Mouse (Mus musculus) liver, embryonic 11.5 days (tissue): ENCODE data around the gene Pex7. TPM values are rescaled to one million over a fixed set of nuclear protein-coding genes. Genes with fewer than 3 reads are reported as not detected.
A peak's percentile ranks its signal among the peaks of the same experiment; 100 is the strongest.
"Not testable (repeated sequence)": the region's sequence is repeated elsewhere in the genome, so short reads cannot be mapped to it uniquely, and the experiment has no call there.

Source experiments
- ATAC-seq: fragments of 200-750 bp; cut with Nextera tagmentation; replicated peaks from 2 replicates; pipeline ENCODE4 v1.8.0; 2017; ENCODE audit warnings: moderate number of reproducible peaks, mild to moderate bottlenecking, moderate TSS enrichment, moderate library complexity; ENCODE audit not compliant: low FRiP score
- DNase-seq: peaks from one replicate; pipeline ENCODE4 v3.0.0-alpha.2; 2017; ENCODE audit warnings: low spot score
- H3K27ac ChIP-seq: fragments of 300-500 bp; sonication (generic); 2 replicates; pipeline ENCODE4 v1.5.1; 2014; ENCODE audit warnings: mild to moderate bottlenecking, low read depth, low read length, control low read depth
- H3K27me3 ChIP-seq: fragments of 300-500 bp; sonication (generic); replicated peaks from 2 replicates; pipeline ENCODE4 v1.6.1; 2014; ENCODE audit warnings: low read length, mixed read lengths; ENCODE audit not compliant: control insufficient read depth, insufficient read depth
- H3K36me3 ChIP-seq: fragments of 300-500 bp; sonication (generic); 2 replicates; pipeline ENCODE4 v1.6.1; 2014; ENCODE audit warnings: mild to moderate bottlenecking, low read length, moderate library complexity, mixed read lengths; ENCODE audit not compliant: control insufficient read depth, insufficient read depth
- H3K4me1 ChIP-seq: fragments of 300-500 bp; sonication (generic); replicated peaks from 2 replicates; pipeline ENCODE4 v1.6.1; 2014; ENCODE audit warnings: low read length, mixed read lengths; ENCODE audit not compliant: control insufficient read depth, insufficient read depth
- H3K4me2 ChIP-seq: fragments of 300-500 bp; sonication (generic); 2 replicates; pipeline ENCODE4 v1.6.1; 2014; ENCODE audit warnings: mild to moderate bottlenecking, control low read depth, moderate library complexity
- H3K4me3 ChIP-seq: fragments of 300-500 bp; sonication (generic); 2 replicates; pipeline ENCODE4 v1.5.1; 2014; ENCODE audit warnings: low read depth, low read length, control low read depth
- H3K9ac ChIP-seq: fragments of 300-500 bp; sonication (generic); 2 replicates; pipeline ENCODE4 v1.6.1; 2014; ENCODE audit warnings: low read depth, low read length, control low read depth
- H3K9me3 ChIP-seq: fragments of 300-500 bp; sonication (generic); 2 replicates; pipeline ENCODE4 v1.6.1; 2016; ENCODE audit warnings: low read length, inconsistent platforms, mixed read lengths; ENCODE audit not compliant: control insufficient read depth
- WGBS: fragments of 180-500 bp; shearing (Covaris S2); extraction: QIAGEN DNeasy Blood & Tissue Kit; methylation state at CpG from one replicate; pipeline ENCODE4 v1.1.7; 2014; 5-methylcytosine and 5-hydroxymethylcytosine counted together
- polyA plus RNA-seq: library from polyadenylated mRNA; unstranded; fragments of >200 nt; fragmentation: Nextera tagmentation; extraction: Ambion mirVana; gene quantifications from 2 replicates; pipeline ENCODE4 v1.2.1, GENCODE M21; 2014

Gene Pex7
- polyA plus RNA-seq, 1 experiment from 2014 or later, result 40.8 TPM

DNA sequence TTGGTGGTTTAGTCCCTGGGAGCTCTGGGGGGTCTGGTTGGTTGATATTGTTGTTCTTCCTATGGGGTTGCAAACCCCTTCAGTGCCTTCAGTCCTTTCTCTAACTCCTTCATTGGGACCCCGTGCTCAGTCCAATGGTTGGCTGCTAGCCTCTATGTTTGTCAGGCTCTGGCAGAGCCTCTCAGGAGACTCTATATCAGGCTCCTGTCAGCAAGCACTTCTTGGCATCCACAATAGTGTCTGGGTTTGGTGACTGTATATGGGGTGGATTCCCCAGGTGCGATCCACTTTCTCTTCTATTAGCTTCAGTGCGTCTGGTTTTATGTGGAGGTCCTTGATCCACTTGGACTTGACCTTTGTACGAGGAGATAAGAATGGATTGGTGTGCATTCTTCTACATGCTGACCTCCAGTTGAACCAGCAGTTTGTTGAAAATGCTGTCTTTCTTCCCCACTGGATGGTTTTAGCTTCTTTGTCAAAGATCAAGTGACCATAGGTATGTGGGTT, 19.0 kb upstream of the Pex7 start:
- H3K4me1 ChIP-seq, H3K4me2 ChIP-seq, H3K9me3 ChIP-seq, H3K9ac ChIP-seq, DNase-seq, ATAC-seq, H3K27me3 ChIP-seq, H3K36me3 ChIP-seq, H3K27ac ChIP-seq, H3K4me3 ChIP-seq: not testable (repeated sequence)
- 76% methylated on average over 4 of the region's 4 CpGs for WGBS

DNA sequence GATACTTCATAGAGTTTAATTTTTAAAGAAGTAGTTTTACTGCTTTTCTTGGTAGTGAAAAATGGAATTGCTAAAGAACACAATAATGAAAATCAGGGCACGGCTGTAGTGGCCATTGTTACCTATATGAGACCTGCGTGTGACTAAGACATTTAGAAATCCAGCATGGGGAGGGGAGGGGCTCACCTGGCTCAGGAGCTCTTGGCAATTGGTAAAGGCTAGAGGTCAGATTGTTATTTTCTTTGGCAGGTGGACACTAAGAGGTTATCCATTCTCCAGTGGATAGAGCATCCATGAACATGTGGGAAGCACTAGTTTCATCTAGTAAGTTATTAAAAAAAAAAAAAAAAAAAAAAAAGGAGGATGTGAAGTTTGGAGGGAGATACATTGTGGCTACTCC, 16.8 kb upstream of the Pex7 start:
- Histone ChIP-seq H3K4me3 (no peak overlapping the region), H3K9ac (no peak overlapping the region), H3K27me3 (no peaks in the 10 kb centered on the region), H3K4me1 (no peaks in the 10 kb centered on the region), H3K27ac (no peak overlapping the region), H3K36me3 (no peaks in the 10 kb centered on the region), H3K4me2 (no peak overlapping the region), H3K9me3 (no peaks in the 10 kb centered on the region)
- DNase-seq (no peak), ATAC-seq (no peak)
- 71% methylated on average over 2 of the region's 2 CpGs for WGBS

DNA sequence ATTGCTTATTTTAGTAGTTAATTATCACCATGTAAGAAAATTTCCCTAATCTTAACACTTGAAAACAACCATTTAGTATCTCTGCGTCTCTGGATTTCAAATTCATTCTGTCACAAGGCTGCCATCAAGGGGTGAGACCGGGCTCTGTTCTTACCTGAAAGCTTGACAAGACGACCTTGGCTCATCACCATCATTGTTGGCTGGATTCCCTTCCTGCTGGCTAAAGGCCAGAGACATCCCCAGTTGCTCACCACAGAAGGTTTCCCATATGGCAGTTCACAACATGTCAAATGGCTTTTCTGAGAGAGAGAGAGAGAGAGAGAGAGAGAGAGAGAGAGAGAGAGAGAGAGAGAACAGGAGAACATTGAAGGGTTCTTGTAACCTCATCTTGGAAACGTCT, 14.9 kb upstream of the Pex7 start:
- WGBS, result 59% methylated on average over 4 of the region's 4 CpGs
- no peak overlapping the region for H3K9ac ChIP-seq

GRCm38 (mm10) chr10:19915301-19915700, 7.8 kb upstream of the Pex7 start:
- Histone ChIP-seq H3K27ac (no peak overlapping the region), H3K4me2 (no peak overlapping the region), H3K9me3 (no peaks in the 10 kb centered on the region), H3K27me3 (no peaks in the 10 kb centered on the region), H3K4me3 (no peak overlapping the region), H3K9ac (no peak overlapping the region), H3K4me1 (no peaks in the 10 kb centered on the region), H3K36me3 (no peaks in the 10 kb centered on the region)
- DNase-seq, result no peak
- 45% methylated on average over 1 of the region's 1 CpGs for WGBS
- ATAC-seq, result peak; percentile 45; the same call in 1 of the 2 replicates

More for the DNA sequence above, 14.9 kb upstream of the Pex7 start:
- H3K4me1 ChIP-seq, result no peaks in the 10 kb centered on the region
- ATAC-seq (no peak), DNase-seq (no peak)
- no peak overlapping the region for H3K27ac ChIP-seq
- H3K4me3 ChIP-seq, result no peak overlapping the region
- H3K4me2 ChIP-seq, result no peak overlapping the region
- no peaks in the 10 kb centered on the region for H3K9me3 ChIP-seq
- H3K27me3 ChIP-seq, result no peaks in the 10 kb centered on the region
- H3K36me3 ChIP-seq, result no peaks in the 10 kb centered on the region

DNA sequence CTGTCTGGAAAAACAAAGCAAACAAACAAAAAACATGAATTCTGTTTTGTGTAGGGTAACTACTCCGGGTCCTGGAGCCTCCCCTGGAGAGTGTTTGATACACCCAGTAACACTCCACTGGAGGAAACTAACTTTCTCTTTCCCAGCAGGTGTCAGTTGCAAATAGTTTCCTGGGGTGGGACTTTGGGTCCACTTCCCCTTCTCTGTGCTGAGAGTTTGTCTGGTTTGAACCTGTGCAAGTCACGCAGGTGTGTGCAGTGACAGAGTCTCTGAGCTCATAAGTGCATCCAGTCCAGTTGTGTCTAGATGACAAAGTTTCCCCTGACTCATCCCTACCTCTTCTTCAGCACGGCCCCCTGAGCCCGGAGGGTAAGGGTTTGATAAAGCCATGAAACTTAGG, 6.3 kb upstream of the Pex7 start:
- Histone ChIP-seq H3K27me3 (no peaks in the 10 kb centered on the region), H3K36me3 (no peaks in the 10 kb centered on the region), H3K4me1 (no peaks in the 10 kb centered on the region), H3K4me2 (no peak overlapping the region), H3K9ac (no peak overlapping the region), H3K4me3 (no peak overlapping the region), H3K27ac (no peak overlapping the region), H3K9me3 (no peaks in the 10 kb centered on the region)
- DNase-seq, result no peak
- ATAC-seq, result no peak
- 72% methylated on average over 4 of the region's 4 CpGs for WGBS

- ATAC-seq (no peak), DNase-seq (no peak)
- H3K27me3 ChIP-seq, result no peaks in the 10 kb centered on the region
- no peaks in the 10 kb centered on the region for H3K36me3 ChIP-seq
- H3K9ac ChIP-seq, result no peak overlapping the region
- no peak overlapping the region for H3K27ac ChIP-seq
- no peaks in the 10 kb centered on the region; the same call in 1 of the 2 replicates for H3K4me1 ChIP-seq
- H3K4me3 ChIP-seq, result no peak overlapping the region
- 42% methylated on average over 1 of the region's 1 CpGs for WGBS
- H3K9me3 ChIP-seq, result no peaks in the 10 kb centered on the region
- H3K4me2 ChIP-seq, result no peak overlapping the region
Observed at GRCm38 (mm10) chr10:19911583-19911982, 4.1 kb upstream of the Pex7 start.

DNA sequence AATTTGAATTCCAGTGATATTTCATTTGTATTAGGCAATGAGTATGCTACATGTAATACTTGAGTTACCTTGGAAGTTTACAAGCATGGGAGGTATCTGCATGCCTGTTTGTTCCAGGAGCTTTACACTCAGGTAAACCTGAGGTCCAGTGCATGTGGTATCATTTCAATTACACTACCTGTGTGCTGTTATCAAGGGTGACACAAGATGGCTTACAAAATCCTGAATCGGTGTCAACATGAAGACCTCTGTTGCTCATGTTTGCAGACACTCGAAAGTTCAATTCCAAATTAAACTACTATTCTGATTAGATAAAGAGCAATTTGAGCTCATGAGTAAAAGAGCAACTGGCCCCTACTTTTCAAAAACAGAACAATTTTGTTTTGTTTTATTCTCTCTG, 3.0 kb upstream of the Pex7 start:
- ATAC-seq, result no peak
- no peak for DNase-seq
- H3K9me3 ChIP-seq, result no peaks in the 10 kb centered on the region
- no peaks in the 10 kb centered on the region for H3K27me3 ChIP-seq
- H3K4me1 ChIP-seq, result no peaks in the 10 kb centered on the region; the same call in 1 of the 2 replicates
- H3K4me3 ChIP-seq, result no peak overlapping the region
- no peak overlapping the region for H3K9ac ChIP-seq
- no peak overlapping the region for H3K27ac ChIP-seq
- no peaks in the 10 kb centered on the region for H3K36me3 ChIP-seq
- 80% methylated on average over 2 of the region's 2 CpGs for WGBS
- no peak overlapping the region for H3K4me2 ChIP-seq

DNA sequence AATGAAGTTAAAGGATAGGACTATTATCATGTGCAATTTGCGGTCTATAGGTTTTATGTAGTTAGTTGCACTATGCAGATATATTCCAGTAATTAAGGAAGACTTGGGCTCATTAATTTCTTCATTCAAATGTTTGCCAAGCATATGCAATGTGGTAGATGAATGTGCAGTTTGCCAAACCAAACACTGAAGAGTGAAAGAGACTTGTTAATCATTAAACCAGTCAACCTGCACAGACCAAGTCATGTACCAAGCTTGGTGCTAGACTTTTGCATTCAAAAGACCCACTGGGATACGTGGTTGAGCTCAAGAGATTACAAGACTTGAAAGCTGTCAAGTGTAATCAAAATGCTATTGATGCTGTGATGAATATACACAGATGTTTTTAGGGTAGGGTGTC, 587 bp upstream of the Pex7 start:
- peak overlapping the region; percentile 41 for H3K4me2 ChIP-seq
- no peaks in the 10 kb centered on the region for H3K9me3 ChIP-seq
- WGBS, result 68% methylated on average over 2 of the region's 2 CpGs
- H3K36me3 ChIP-seq, result no peaks in the 10 kb centered on the region
- H3K27me3 ChIP-seq, result no peaks in the 10 kb centered on the region
- H3K9ac ChIP-seq, result no peak overlapping the region
- DNase-seq, result no peak
- H3K4me3 ChIP-seq, result no peak overlapping the region
- ATAC-seq, result no peak
- H3K27ac ChIP-seq, result no peak overlapping the region
- no peaks in the 10 kb centered on the region; the same call in 1 of the 2 replicates for H3K4me1 ChIP-seq

DNA sequence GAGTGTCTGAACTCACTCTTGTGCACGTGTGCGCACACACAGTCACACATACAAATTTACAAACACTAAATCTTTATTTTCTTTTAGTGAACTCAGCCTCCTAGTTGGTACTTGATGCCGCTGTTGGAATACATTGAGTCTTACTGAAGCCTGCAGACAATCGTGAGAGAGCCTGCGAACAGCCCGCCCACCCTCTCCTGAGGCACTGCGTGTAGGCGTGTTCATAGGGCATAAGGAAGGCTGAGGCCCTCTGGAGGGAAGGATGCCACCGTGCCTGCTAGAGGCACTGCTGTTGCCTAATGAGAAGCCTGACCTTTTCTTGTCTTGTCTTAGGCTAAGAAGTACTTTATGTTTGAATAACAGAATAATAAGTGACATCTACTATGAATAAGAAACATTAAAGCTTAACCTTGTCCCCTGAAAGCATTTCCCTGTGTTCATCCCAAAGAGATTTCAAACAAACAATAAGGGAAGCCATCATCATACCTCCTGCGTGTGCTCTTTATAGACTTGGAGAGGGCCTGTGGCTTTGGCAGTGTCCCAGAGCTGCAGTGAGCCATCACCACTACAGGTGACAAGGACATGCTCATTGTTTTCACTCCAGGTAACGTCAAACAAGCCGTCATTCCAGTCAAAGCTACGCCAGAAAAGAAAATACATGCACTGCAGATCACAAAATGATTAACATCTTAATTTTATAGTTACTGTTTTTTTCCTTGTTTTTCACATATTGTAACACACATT, 3.2 kb downstream of the Pex7 start:
- ATAC-seq (no peak), DNase-seq (no peak)
- Histone ChIP-seq H3K4me1 (no peaks in the 10 kb centered on the region; the same call in 1 of the 2 replicates), H3K9me3 (no peaks in the 10 kb centered on the region), H3K27ac (no peak overlapping the region), H3K9ac (no peak overlapping the region), H3K4me3 (no peak overlapping the region), H3K36me3 (no peaks in the 10 kb centered on the region), H3K4me2 (no peak overlapping the region), H3K27me3 (no peaks in the 10 kb centered on the region)
- WGBS, result 85% methylated on average over 13 of the region's 13 CpGs
